Mouse (Mus musculus) midbrain, embryonic 13.5 days (tissue): ENCODE measurements around the gene Me1. TPM values are rescaled to one million over a fixed set of nuclear protein-coding genes. Genes with fewer than 3 reads are reported as not detected.
"Not testable (repeated sequence)": the region's sequence is repeated elsewhere in the genome, so short reads cannot be mapped to it uniquely, and the experiment has no call there.

Source experiments
- ATAC-seq: fragments of 200-750 bp; cut with Nextera tagmentation; 2 replicates; pipeline ENCODE4 v1.8.0; 2017; ENCODE audit warnings: mild to moderate bottlenecking, moderate TSS enrichment, moderate library complexity
- H3K27ac ChIP-seq: fragments of 300-500 bp; sonication (generic); 2 replicates; pipeline ENCODE4 v1.5.1; 2015; ENCODE audit warnings: inconsistent platforms, mild to moderate bottlenecking, moderate library complexity
- H3K27me3 ChIP-seq: fragments of 300-500 bp; sonication (generic); 2 replicates; pipeline ENCODE4 v1.6.1; 2015; ENCODE audit warnings: mild to moderate bottlenecking, inconsistent platforms
- H3K36me3 ChIP-seq: fragments of 300-500 bp; sonication (generic); 2 replicates; pipeline ENCODE4 v1.6.1; 2015; ENCODE audit warnings: mild to moderate bottlenecking, inconsistent platforms
- H3K4me1 ChIP-seq: fragments of 300-500 bp; sonication (generic); replicated peaks from 2 replicates; pipeline ENCODE4 v1.6.1; 2015; ENCODE audit warnings: inconsistent platforms
- H3K4me2 ChIP-seq: fragments of 300-500 bp; sonication (generic); replicated peaks from 2 replicates; pipeline ENCODE4 v1.6.1; 2015; ENCODE audit warnings: moderate library complexity, mild to moderate bottlenecking, inconsistent platforms
- H3K4me3 ChIP-seq: fragments of 300-500 bp; sonication (generic); replicated peaks from 2 replicates; pipeline ENCODE4 v1.5.1; 2015; ENCODE audit warnings: mild to moderate bottlenecking, inconsistent platforms
- H3K9ac ChIP-seq: fragments of 300-500 bp; sonication (generic); replicated peaks from 2 replicates; pipeline ENCODE4 v1.6.1; 2015; ENCODE audit warnings: mild to moderate bottlenecking, inconsistent platforms
- H3K9me3 ChIP-seq: fragments of 300-500 bp; sonication (generic); 2 replicates; pipeline ENCODE4 v1.6.1; 2016; ENCODE audit warnings: mild to moderate bottlenecking, inconsistent platforms
- WGBS: fragments of 180-500 bp; shearing (Covaris S2); methylation state at CpG from one replicate; pipeline ENCODE4 v1.1.7; 2015; 5-methylcytosine and 5-hydroxymethylcytosine counted together
- polyA plus RNA-seq: library from polyadenylated mRNA; unstranded; fragments of >200 nt; fragmentation: Nextera tagmentation; extraction: Ambion mirVana; gene quantifications from 2 replicates; pipeline ENCODE4 v1.2.1, GENCODE M21; 2015

The Me1 gene
- polyA plus RNA-seq, 1 experiment from 2014 or later = 18.7 TPM

DNA sequence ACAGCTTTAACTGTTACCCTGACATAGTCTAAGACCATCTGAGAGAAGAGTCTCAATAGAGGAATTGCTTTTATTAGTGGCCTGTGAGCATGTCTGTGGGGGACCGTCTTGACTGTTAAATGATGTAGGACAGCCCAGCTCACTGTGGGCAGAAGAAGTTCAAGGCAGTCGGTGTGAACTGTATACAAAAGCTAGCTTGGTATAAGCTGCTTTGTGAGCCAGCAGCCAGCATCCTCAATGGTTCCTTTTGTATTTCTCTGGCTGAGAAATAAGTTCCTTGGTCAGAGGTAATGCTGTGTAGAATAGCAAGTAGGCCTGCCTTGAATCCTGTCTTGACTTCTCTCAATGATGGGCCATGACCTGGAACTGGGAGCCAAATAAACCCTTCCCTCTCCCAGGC is 73.7 kb downstream of the Me1 start:
- no peak overlapping the region for H3K4me3 ChIP-seq
- peak; percentile 30; the same call in 1 of the 2 replicates for ATAC-seq
- no peaks in the 10 kb centered on the region for H3K27me3 ChIP-seq
- H3K9ac ChIP-seq = no peak overlapping the region
- H3K4me2 ChIP-seq = no peak overlapping the region
- no peak overlapping the region for H3K27ac ChIP-seq
- 22% methylated on average over 2 of the region's 2 CpGs for WGBS
- no peaks in the 10 kb centered on the region for H3K9me3 ChIP-seq
- H3K36me3 ChIP-seq = no peaks in the 10 kb centered on the region
- H3K4me1 ChIP-seq = peaks cover 5% of the 10 kb centered on the region; the same call in 1 of the 2 replicates

DNA sequence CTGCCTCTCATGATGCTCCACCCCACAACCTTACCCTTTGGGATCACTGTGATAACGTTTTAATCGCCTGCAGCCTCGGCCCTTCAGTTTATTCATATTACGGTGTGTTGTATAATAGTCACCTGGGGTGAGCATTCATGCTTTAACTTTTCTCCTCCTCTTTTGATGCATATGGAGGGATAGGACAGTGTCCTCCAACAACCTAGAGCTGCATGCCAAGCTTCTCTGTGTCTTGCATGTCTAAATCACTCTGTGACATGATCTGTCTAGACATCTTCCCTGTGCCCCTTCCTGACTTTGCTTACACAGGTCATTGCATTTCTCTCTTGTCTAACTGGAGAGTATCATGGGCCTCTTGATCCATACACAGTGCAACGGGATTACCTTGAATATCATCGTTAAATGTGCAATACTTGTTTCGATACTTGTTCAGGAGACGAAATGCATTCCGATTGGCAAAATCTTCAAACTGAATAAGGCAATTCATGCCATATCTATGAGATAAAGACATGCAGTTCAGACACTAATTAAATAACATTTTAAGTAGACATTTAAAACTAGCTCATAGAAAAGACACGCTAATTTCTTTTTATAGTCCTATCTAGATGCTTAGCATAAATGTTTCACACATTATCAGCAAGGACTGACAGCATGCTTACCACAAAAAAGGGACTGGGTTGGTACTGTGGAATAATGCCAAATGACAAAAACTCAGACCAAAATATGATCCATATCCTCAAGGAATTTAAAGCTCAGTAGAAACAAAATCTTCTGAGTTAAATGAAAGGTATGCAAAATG is 76.2 kb downstream of the Me1 start:
- Histone ChIP-seq H3K27ac (no peak overlapping the region), H3K27me3 (no peaks in the 10 kb centered on the region), H3K4me2 (no peak overlapping the region), H3K4me1 (peaks cover 5% of the 10 kb centered on the region; the same call in 1 of the 2 replicates), H3K9ac (no peak overlapping the region), H3K36me3 (no peaks in the 10 kb centered on the region), H3K4me3 (no peak overlapping the region), H3K9me3 (no peaks in the 10 kb centered on the region)
- WGBS = 64% methylated on average over 10 of the region's 10 CpGs
- ATAC-seq = no peak

DNA sequence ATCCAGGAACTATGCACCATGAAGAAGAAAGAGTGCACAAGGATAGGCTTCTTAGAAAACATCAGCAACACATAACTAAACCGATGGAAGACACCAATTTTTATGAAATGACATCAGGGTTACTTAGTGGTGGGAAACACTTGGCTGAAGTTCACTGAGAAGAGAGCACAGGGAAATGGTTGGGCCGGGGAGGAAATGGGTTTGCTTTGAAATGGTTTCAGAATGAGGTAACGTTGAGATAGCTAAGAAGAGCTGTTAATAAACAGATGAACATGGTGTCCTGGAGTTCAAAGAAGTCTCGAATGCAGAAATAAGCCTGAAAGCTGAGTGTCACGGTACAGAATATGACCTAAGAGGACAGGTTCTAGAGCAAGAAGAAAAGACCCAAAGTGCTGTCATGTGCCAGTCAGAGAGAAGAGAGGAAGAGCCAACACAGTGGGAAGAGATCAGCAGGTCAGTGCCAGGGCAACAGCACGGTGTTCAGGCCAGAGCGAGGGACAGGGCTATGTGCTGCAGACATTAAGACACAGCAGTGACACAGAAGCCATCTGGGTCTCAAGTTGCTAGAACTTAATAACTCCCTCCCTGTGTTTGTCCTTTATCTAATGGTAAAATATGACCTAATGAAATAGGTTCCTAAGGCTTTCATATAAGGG is 77.8 kb downstream of the Me1 start:
- ATAC-seq = no peak
- no peaks in the 10 kb centered on the region for H3K27me3 ChIP-seq
- H3K36me3 ChIP-seq = no peaks in the 10 kb centered on the region
- 83% methylated on average over 7 of the region's 7 CpGs for WGBS
- H3K9ac ChIP-seq = no peak overlapping the region
- no peak overlapping the region for H3K4me3 ChIP-seq
- no peak overlapping the region for H3K4me2 ChIP-seq
- H3K9me3 ChIP-seq = no peaks in the 10 kb centered on the region
- H3K27ac ChIP-seq = no peak overlapping the region
- peaks cover 5% of the 10 kb centered on the region; the same call in 1 of the 2 replicates for H3K4me1 ChIP-seq

DNA sequence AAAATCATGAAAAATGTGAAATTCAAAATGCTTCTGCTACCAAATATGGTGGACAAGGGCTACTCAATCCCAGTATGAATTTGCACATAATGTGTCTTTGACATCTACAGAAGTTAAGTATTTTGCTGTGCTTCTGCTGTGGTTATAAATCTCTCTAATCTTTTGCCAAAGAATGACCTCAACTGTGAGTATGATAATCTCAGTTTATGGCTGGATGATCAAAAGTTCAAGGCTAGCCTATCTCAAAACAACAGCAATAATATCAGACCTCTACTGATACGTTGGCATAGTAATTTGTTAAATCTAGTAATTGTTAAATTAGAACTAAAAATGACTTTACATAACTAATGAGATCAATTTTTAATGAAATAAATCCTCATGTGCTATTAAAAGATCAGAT is 80.0 kb downstream of the Me1 start:
- ATAC-seq = no peak

DNA sequence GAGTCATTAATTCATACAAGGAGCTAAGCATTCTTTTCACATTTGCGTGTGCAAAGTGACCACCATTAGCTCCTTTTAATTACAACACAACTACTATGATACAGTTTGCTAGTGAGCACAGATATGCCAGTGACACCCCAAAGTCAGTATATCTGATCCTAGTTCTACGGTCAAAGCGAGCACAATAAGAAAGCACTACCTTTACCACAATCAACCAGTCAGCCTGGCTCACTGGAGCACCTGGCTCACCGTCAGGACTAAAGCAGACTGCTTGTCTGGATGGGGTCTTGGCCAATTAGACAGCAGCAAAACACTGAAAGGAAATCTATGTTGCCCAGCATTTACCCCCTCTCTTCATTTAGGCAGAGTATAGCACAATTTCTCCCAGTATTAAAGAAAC is 83.7 kb downstream of the Me1 start:
- Histone ChIP-seq H3K27me3 (no peaks in the 10 kb centered on the region), H3K4me3 (no peak overlapping the region), H3K27ac (no peak overlapping the region), H3K4me1 (no peaks in the 10 kb centered on the region), H3K4me2 (no peak overlapping the region), H3K36me3 (no peaks in the 10 kb centered on the region), H3K9ac (no peak overlapping the region), H3K9me3 (no peaks in the 10 kb centered on the region)
- 93% methylated on average over 4 of the region's 4 CpGs for WGBS
- no peak for ATAC-seq

More for the DNA sequence above, 80.0 kb downstream of the Me1 start:
- Histone ChIP-seq H3K4me1 (peaks cover 5% of the 10 kb centered on the region; the same call in 1 of the 2 replicates), H3K9me3 (no peaks in the 10 kb centered on the region), H3K36me3 (no peaks in the 10 kb centered on the region), H3K4me2 (no peak overlapping the region), H3K9ac (no peak overlapping the region), H3K27ac (no peak overlapping the region), H3K4me3 (no peak overlapping the region), H3K27me3 (no peaks in the 10 kb centered on the region)
- WGBS = 83% methylated on average over 1 of the region's 1 CpGs

DNA sequence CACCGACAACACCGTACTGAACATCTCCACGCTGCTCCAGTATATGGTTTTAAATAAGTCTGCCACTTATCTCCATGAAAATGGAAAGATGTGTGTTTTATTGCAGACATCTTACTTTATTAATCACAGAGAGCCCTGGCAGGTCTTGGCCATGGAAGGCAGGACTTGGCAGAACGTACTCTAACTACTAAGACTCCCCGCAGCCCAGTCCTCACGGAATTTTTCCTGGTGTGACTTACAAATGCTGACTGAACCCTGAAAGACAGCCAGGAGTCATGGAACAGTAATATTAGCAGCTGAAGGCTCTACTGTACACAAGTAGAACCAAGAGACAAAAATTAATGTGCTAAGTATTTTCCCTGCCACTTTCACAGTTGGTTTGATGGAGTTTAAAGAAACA is 90.0 kb downstream of the Me1 start:
- WGBS = 94% methylated on average over 6 of the region's 6 CpGs
- H3K9ac ChIP-seq = no peak overlapping the region
- no peaks in the 10 kb centered on the region for H3K27me3 ChIP-seq
- no peak for ATAC-seq
- H3K27ac ChIP-seq = no peak overlapping the region
- no peak overlapping the region for H3K4me3 ChIP-seq
- H3K4me2 ChIP-seq = no peak overlapping the region
- H3K36me3 ChIP-seq = no peaks in the 10 kb centered on the region
- no peaks in the 10 kb centered on the region for H3K9me3 ChIP-seq
- no peaks in the 10 kb centered on the region for H3K4me1 ChIP-seq

DNA sequence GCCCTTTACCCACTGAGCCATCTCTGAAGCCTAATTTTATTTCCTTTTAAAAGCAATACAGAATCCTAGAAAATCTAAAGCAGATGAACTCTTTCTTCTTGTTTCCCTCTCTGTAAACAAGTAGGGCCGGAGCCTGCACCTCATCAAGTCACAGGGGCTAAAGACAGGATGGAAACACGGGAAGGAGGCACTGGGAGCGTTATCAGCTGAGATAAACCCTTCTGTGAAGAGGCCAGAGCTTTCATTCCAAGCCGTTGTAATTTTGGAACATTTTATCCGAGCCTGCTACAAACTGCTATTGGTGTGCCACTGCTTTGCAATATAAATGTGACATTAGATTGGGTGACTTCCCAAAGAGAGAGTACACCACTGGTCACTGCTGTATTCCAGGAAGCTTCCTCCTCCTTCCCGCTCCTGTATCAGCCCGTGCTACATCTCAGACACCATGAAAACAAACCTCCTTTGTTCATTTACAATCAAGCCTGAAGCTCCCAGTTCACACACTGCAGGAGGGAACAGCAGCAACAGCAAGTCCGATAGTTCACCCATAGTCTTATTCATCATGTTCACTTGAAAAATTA is 95.9 kb downstream of the Me1 start:
- Histone ChIP-seq H3K4me2 (no peak overlapping the region), H3K36me3 (no peaks in the 10 kb centered on the region), H3K9me3 (no peaks in the 10 kb centered on the region), H3K9ac (no peak overlapping the region), H3K27ac (no peak overlapping the region), H3K4me1 (no peaks in the 10 kb centered on the region), H3K27me3 (no peaks in the 10 kb centered on the region), H3K4me3 (no peak overlapping the region)
- 66% methylated on average over 8 of the region's 8 CpGs for WGBS
- no peak for ATAC-seq

DNA sequence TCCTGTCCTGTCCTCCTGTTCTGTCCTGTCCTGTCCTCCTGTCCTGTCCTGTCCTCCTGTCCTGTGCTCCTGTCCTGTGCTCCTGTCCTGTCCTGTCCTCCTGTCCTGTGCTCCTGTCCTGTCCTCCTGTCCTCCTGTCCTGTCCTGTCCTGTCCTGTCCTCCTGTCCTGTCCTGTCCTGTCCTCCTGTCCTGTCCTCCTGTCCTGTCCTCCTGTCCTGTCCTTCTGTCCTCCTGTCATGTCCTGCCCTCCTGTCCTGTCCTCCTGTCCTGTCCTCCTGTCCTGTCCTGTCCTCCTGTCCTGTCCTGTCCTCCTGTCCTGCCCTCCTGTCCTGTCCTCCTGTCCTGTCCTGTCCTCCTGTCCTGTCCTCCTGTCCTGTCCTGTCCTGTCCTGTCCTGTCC is 98.8 kb downstream of the Me1 start:
- not testable (repeated sequence) for H3K4me3 ChIP-seq, H3K27me3 ChIP-seq, ATAC-seq, H3K36me3 ChIP-seq, H3K4me2 ChIP-seq, H3K9me3 ChIP-seq, H3K27ac ChIP-seq, H3K4me1 ChIP-seq, H3K9ac ChIP-seq

DNA sequence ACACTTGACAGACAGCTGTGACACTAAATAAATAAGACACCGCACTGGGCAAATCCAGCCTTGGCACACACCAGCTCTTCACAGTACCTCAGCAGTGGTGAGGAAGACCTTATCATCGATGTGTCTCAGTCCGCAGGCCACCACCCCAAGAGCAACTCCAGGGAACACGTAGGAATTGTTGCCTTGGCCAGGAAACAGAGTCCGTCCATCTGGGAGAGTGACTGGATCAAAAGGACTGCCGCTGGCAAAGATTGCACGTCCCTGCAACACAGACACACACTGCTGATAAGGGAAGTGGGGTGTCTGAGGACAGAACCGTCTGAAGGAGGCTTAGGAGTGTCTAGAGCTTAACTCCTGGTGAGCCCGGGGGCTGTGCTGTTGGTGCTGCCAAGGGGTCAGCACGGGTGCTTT is 101.4 kb downstream of the Me1 start:
- H3K4me2 ChIP-seq, H3K27ac ChIP-seq, H3K27me3 ChIP-seq, H3K9ac ChIP-seq, H3K4me1 ChIP-seq, H3K4me3 ChIP-seq, H3K9me3 ChIP-seq, H3K36me3 ChIP-seq: not testable (repeated sequence)
- WGBS = 76% methylated on average over 10 of the region's 10 CpGs
- ATAC-seq = 0 out of 2 replicates have a peak, but pooled peaks have one; percentile 44

DNA sequence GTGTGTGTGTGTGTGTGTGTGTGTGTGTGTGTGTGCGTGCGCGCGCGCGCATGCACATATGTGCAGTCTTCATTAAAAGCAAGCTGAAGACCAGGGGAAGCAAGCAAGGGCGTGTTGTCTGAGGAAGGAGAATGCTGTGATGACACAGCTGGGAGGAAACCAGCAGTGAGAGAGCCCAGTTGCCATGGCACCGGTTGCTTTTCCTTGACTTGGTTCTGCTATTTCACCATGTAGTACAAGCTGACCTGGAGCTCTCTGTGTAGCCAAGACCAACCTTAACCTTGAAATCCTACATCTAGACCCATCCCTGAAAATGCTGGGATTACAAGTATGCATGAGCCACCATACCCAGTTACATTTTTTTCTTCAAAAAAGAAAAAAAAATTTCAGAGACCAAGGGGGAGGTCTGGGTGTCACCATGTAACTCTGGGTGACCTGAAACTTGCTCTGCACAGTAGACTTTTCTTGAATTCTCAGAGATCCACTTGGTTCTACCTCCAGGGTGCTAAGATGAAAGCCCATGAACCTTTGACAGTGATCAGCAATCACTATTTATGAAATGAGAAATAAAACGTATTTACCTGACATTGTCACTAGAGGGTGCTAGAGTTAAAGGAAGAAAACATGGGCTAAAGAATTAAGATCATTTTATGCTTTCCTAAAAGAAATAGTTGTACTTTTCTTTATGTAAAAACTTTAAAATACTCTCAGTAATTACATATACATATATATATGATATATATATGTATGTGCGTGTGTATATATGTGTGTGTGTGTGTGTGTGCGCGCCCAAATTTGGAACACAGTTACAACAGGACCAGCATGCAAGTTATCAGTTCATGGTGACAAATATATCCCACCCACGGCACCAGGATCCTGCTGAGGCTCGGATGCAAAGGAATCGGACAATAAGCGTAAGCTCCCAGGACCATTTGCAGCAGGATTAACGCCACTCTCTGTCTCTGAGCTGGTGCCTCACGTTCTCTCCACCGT is 102.8 kb downstream of the Me1 start:
- no peak overlapping the region for H3K4me3 ChIP-seq
- no peak overlapping the region for H3K4me2 ChIP-seq
- no peaks in the 10 kb centered on the region for H3K36me3 ChIP-seq
- no peaks in the 10 kb centered on the region for H3K27me3 ChIP-seq
- H3K9me3 ChIP-seq = no peaks in the 10 kb centered on the region
- WGBS = 67% methylated on average over 19 of the region's 19 CpGs
- no peak overlapping the region for H3K27ac ChIP-seq
- H3K4me1 ChIP-seq = no peaks in the 10 kb centered on the region
- no peak overlapping the region for H3K9ac ChIP-seq
- ATAC-seq = peak; percentile 59; the same call in 1 of the 2 replicates

DNA sequence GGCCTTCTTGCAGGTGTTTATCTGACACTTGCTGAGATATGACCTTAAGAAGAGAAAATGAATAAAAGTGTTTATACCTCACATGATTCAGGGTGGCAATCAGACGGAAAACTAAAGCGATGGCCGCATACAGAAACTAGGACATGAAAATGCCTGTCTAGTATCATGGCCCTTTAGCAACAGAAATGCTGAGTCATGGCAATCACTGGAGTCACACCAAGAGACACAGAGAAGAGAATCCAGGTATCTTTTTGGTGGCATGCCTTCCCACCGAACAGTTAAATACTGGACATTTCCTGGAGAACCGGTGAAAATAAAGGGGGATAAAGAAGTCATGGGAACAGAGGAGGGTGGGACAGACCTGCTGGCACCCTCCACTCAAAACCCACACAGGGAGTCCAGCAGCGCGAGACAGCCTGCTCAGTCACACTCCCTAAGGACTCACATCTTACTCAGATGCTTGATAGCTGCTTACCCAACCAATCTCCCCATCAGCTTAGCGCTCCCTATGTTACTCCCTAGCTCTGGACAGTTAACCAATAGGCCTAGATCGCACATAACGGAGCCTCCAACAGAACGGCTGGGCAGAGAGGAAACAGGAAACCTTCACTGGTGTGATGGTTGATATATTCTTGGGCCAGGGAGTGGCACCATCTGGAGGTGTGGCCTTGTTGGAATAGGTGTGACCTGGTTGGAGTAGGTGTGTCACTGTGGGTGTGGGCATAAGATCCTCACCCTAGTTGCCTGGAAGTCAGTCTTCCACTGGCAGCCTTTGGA is 108.5 kb downstream of the Me1 start:
- ATAC-seq = no peak
- no peaks in the 10 kb centered on the region for H3K4me1 ChIP-seq
- no peaks in the 10 kb centered on the region for H3K27me3 ChIP-seq
- H3K27ac ChIP-seq = no peak overlapping the region
- no peaks in the 10 kb centered on the region for H3K36me3 ChIP-seq
- H3K4me3 ChIP-seq = no peak overlapping the region
- no peak overlapping the region for H3K4me2 ChIP-seq
- no peak overlapping the region for H3K9ac ChIP-seq
- 91% methylated on average over 11 of the region's 11 CpGs for WGBS
- H3K9me3 ChIP-seq = no peaks in the 10 kb centered on the region
